Mouse (Mus musculus): Measurements from ENCODE around the gene Gm14698. TPM values are rescaled to one million over a fixed set of nuclear protein-coding genes. Genes with fewer than 3 reads are reported as not detected.
A peak's percentile ranks its signal among the peaks of the same experiment; 100 is the strongest.
"Not testable (repeated sequence)": the region's sequence is repeated elsewhere in the genome, so short reads cannot be mapped to it uniquely, and the experiment has no call there.

Gene Gm14698
- 2.7 and 3.4 TPM in 2 replicates for polyA plus RNA-seq (2016; fragmentation: Nextera tagmentation; extraction: Ambion mirVana)

- H3K27ac ChIP-seq, result 0 out of 2 replicates have a peak within 1 kb of the TSS, but pooled peaks have one; percentile 42
- H3K27me3 ChIP-seq (ENCODE audit: insufficient read depth, poor library complexity, severe bottlenecking); DNase-seq (ENCODE audit: low spot score); H3K36me3 ChIP-seq; H3K9me3 ChIP-seq; H3K4me1 ChIP-seq: not testable (repeated sequence)
- H3K4me3 ChIP-seq, result peak within 1 kb of the TSS; percentile 40
- 21% methylated on average over 35 of the region's 36 CpGs for WGBS
These were observed at the start of gene Gm14698 for GRCm38 (mm10) chrX:68821059-68821458. Gene Gm14698, plus strand, starts transcription at chrX:68821093.

- H3K27me3 ChIP-seq (ENCODE audit: insufficient read depth, poor library complexity, severe bottlenecking); H3K9me3 ChIP-seq; H3K36me3 ChIP-seq; DNase-seq (ENCODE audit: low spot score); H3K27ac ChIP-seq; H3K4me1 ChIP-seq: not testable (repeated sequence)
- 28% methylated on average over 2 of the region's 2 CpGs for WGBS
- peak overlapping the region; percentile 40 for H3K4me3 ChIP-seq
These were observed 444 bp upstream of the Gm14698 start for GRCm38 (mm10) chrX:68820449-68820848.

- Histone ChIP-seq H3K27me3 (ENCODE audit: insufficient read depth, poor library complexity, severe bottlenecking) (no peaks in the 10 kb centered on the region), H3K9me3 (no peaks in the 10 kb centered on the region), H3K4me1 (no peaks in the 10 kb centered on the region), H3K4me3 (no peak overlapping the region), H3K27ac (no peak overlapping the region), H3K36me3 (no peaks in the 10 kb centered on the region)
- 27% methylated on average over 5 of the region's 5 CpGs for WGBS
- no peak for DNase-seq (ENCODE audit: low spot score)
These were observed 18.9 kb downstream of the Gm14698 start for GRCm38 (mm10) chrX:68839548-68840444.

GRCm38 (mm10) chrX:68865145-68865544 lies 44.3 kb downstream of the Gm14698 start:
- Histone ChIP-seq H3K27ac (no peak overlapping the region), H3K4me3 (no peak overlapping the region), H3K4me1 (no peaks in the 10 kb centered on the region), H3K9me3 (no peaks in the 10 kb centered on the region), H3K27me3 (ENCODE audit: insufficient read depth, poor library complexity, severe bottlenecking) (no peaks in the 10 kb centered on the region), H3K36me3 (no peaks in the 10 kb centered on the region)
- WGBS, result 42% methylated on average over 2 of the region's 2 CpGs
- DNase-seq (ENCODE audit: low spot score), result no peak

Other genes with a start within 250 kb of the Gm14698 start
- 50.0 and 53.7 TPM in 2 replicates for gene Fmr1, start 142.6 kb upstream of the Gm14698 start, polyA plus RNA-seq (2016; fragmentation: Nextera tagmentation; extraction: Ambion mirVana)
- gene Fmr1nb, start 59.3 kb upstream of the Gm14698 start, polyA plus RNA-seq (2016; fragmentation: Nextera tagmentation; extraction: Ambion mirVana), result 0.78 and 1.2 TPM in 2 replicates
- gene Gm6812, start 72.0 kb downstream of the Gm14698 start, polyA plus RNA-seq (2016; fragmentation: Nextera tagmentation; extraction: Ambion mirVana), result not detected in 2 replicates

Data from heart, embryonic 10.5 days (tissue).